In genomic region chr6:52013245-52013945, GRCm38 (mm10) we compare ENCODE assay signal across 8 mouse cellular contexts. TPM values are rescaled to one million over a fixed set of nuclear protein-coding genes. Genes with fewer than 3 reads are reported as not detected.
A peak's percentile ranks its signal among the peaks of the same experiment; 100 is the strongest.
DNase-seq lines count a peak whose midpoint lies in the region; ATAC-seq and TF ChIP-seq lines count a peak whose summit lies in the region.

No protein-coding gene starts in this region.

- H3K9ac ChIP-seq in kidney, postnatal 0 days (ENCODE audit: low read depth, low read length): peak overlapping the region; percentile 59
- H3K9ac ChIP-seq in intestine, embryonic 15.5 days: no peak overlapping the region
- H3K9ac ChIP-seq in neural tube, embryonic 12.5 days: no peak overlapping the region

- no peak for TF ChIP-seq CTCF in kidney, postnatal 0 days (IDR thresholded peaks at IDR 0.05; ENCODE audit: low read depth)

- no peaks in the 10 kb centered on the region for H3K9me3 ChIP-seq in kidney, postnatal 0 days (replicated peaks; ENCODE audit: low read length)
- H3K9me3 ChIP-seq in intestine, embryonic 15.5 days: no peaks in the 10 kb centered on the region
- H3K9me3 ChIP-seq in neural tube, embryonic 12.5 days: no peaks in the 10 kb centered on the region

- H3K4me3 ChIP-seq in kidney, postnatal 0 days (replicated peaks; ENCODE audit: low read depth, low read length): peak overlapping the region; percentile 74
- peak overlapping the region; percentile 72 for H3K4me3 ChIP-seq in intestine, embryonic 15.5 days (replicated peaks)
- peak overlapping the region; percentile 71 for H3K4me3 ChIP-seq in neural tube, embryonic 12.5 days

- H3K4me1 ChIP-seq in kidney, postnatal 0 days (replicated peaks; ENCODE audit: insufficient read depth, low read length): no peaks in the 10 kb centered on the region
- H3K4me1 ChIP-seq in intestine, embryonic 15.5 days (replicated peaks): 0 out of 2 replicates have a peak, but pooled peaks cover 3% of the 10 kb centered on the region
- H3K4me1 ChIP-seq in neural tube, embryonic 12.5 days: peaks cover 15% of the 10 kb centered on the region

- peak overlapping the region; percentile 58 for H3K4me2 ChIP-seq in kidney, postnatal 0 days (ENCODE audit: low read length)
- H3K4me2 ChIP-seq in intestine, embryonic 15.5 days (replicated peaks): peak overlapping the region; percentile 78
- peak overlapping the region; percentile 77 for H3K4me2 ChIP-seq in neural tube, embryonic 12.5 days (replicated peaks)

- 13% methylated on average over 3 of the region's 3 CpGs for WGBS in kidney, postnatal 0 days
- WGBS in intestine, embryonic 15.5 days: 14% methylated on average over 3 of the region's 3 CpGs
- 5% methylated on average over 3 of the region's 3 CpGs for WGBS in neural tube, embryonic 12.5 days

- ATAC-seq in kidney, postnatal 0 days (replicated peaks; ENCODE audit: low FRiP score, low read depth): no peak
- ATAC-seq in intestine, embryonic 15.5 days: no peak
- ATAC-seq in neural tube, embryonic 12.5 days (ENCODE audit: low FRiP score, low read depth): no peak
- no peak for ATAC-seq in erythroid progenitor cell, adult 5-6 weeks (replicated peaks; ENCODE audit: low FRiP score, poor library complexity, severe bottlenecking)

- no peaks in the 10 kb centered on the region for H3K27me3 ChIP-seq in kidney, postnatal 0 days (ENCODE audit: insufficient read depth, low read length)
- H3K27me3 ChIP-seq in intestine, embryonic 15.5 days (replicated peaks): 0 out of 2 replicates have a peak, but pooled peaks cover 2% of the 10 kb centered on the region
- H3K27me3 ChIP-seq in neural tube, embryonic 12.5 days (replicated peaks): no peaks in the 10 kb centered on the region

- H3K27ac ChIP-seq in kidney, postnatal 0 days: no peak overlapping the region
- H3K27ac ChIP-seq in intestine, embryonic 15.5 days: no peak overlapping the region
- no peak overlapping the region for H3K27ac ChIP-seq in neural tube, embryonic 12.5 days

- no peak for DNase-seq in kidney, postnatal 0 days (ENCODE audit: low spot score)
- no peak for DNase-seq in kidney, postnatal 14 days
- DNase-seq in c-Kit-positive CD71-positive TER-119-positive erythroid progenitor cells, embryonic 14.5 days (ENCODE audit: low spot score): peak; percentile 18
- DNase-seq in urinary bladder, postnatal 4 days (ENCODE audit: low spot score in 2 of 2): no peak
- no peak for DNase-seq in thymus, postnatal 4 days

- H3K36me3 ChIP-seq in kidney, postnatal 0 days (ENCODE audit: insufficient read depth, low read length): no peaks in the 10 kb centered on the region
- no peaks in the 10 kb centered on the region for H3K36me3 ChIP-seq in intestine, embryonic 15.5 days
- no peaks in the 10 kb centered on the region for H3K36me3 ChIP-seq in neural tube, embryonic 12.5 days

RNA-seq across cellular contexts. Expression of gene Skap2, which starts 1.0 kb away (rescaled TPM):
- 35.6 and 37.0 TPM in 2 replicates for polyA plus RNA-seq in kidney, postnatal 0 days (2015; fragmentation: Nextera tagmentation; extraction: Ambion mirVana)
- 37.0 and 40.3 TPM in 2 replicates for polyA plus RNA-seq in intestine, embryonic 15.5 days (2015; fragmentation: Nextera tagmentation; extraction: Ambion mirVana)
- polyA plus RNA-seq in neural tube, embryonic 12.5 days (2016; fragmentation: Nextera tagmentation; extraction: Ambion mirVana): 57.3 and 60.8 TPM in 2 replicates
- total RNA-seq in erythroid progenitor cell, adult 5-6 weeks (2015; ENCODE audit: low replicate concordance): 18.0 and 55.8 TPM in 2 replicates
- 19.4 and 47.4 TPM in 2 replicates for total RNA-seq in erythroid progenitor cell, adult 5-6 weeks (2017; ENCODE audit: low replicate concordance)
